Mouse (Mus musculus): ENCODE results near the gene Tram2.

Tram2 gene

DNA sequence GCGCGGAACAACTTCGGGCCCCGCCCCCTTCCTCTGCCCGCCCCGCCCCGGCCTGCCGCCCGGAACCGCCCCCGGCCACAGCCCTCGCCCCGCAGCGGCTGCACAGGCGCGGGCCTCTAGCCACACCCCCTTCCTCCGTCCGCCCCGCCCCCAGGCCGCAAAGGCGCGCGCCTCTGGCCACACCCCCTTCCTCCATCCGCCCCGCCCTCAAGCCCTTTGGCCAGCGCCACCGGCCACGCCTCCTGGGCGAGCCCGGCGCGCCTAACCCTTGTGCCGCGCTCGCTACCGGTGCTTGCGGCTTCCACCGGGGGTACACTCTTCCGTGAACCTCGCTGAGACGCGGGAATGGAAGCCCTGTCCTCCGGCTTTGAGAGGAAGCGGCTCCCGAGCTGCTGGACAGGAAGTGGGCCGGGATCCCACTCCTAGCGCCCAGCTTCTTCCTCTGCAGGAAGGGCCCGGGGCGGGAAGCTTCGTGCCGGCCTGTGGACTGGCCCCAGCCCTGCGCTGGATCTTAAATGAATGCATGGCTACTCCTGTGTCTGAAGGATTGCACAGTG, at the start of gene Tram2:
Gene Tram2 (minus strand): TSS at position 13 of the 557 bp plus-strand sequence.
- peak; percentile 99 for DNase-seq (ENCODE audit: low spot score)

DNA sequence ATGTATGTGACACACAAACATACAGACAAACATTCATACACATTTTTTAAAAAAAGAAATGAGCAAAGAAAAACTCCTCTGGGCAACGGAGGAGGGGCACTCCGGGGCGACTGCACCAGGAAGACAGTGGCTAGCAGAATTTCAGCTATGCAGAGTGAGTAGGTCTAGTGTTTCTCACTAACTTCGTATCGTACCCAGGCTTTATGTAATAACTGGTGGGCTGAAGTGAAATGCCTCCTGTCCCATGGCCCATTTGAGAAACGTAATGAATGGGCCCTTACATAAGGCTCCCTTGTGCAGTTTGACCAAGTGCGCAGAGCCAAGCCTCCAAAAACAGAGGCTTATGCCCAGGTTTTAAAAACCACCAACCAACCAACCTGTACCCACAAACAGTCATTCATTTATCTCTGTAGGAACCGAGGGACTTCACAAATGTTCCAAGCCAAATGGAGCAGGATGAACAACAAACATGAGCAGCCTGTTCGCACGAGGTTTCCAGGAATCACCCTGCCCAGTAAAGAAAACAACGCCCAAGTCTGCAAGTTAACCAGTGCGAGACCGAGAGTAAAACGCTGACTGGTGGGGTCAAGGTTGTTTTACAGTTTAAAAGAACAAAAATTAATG, 45.8 kb upstream of the Tram2 start:
- no peak for DNase-seq (ENCODE audit: low spot score)

DNA sequence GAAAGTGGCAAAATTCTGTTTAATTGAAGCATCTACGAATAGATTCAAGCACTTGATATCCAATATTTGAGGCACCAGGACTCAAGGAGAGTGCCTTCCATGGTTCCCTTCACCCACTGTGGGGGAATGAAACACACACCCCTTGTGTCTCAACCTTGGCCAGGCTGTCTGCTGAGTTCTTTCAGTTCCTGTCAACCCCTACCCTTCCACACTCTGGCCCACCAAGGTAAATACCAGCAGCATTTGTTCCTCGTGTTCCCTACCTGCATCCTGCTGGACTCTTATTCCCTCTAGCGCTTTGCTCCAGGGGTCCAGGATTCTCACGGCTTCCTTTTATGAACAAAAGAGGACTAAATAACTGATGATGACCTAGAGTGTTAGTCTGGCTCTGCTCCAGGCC, 24.8 kb upstream of the Tram2 start:
- no peak for DNase-seq (ENCODE audit: low spot score)

DNA sequence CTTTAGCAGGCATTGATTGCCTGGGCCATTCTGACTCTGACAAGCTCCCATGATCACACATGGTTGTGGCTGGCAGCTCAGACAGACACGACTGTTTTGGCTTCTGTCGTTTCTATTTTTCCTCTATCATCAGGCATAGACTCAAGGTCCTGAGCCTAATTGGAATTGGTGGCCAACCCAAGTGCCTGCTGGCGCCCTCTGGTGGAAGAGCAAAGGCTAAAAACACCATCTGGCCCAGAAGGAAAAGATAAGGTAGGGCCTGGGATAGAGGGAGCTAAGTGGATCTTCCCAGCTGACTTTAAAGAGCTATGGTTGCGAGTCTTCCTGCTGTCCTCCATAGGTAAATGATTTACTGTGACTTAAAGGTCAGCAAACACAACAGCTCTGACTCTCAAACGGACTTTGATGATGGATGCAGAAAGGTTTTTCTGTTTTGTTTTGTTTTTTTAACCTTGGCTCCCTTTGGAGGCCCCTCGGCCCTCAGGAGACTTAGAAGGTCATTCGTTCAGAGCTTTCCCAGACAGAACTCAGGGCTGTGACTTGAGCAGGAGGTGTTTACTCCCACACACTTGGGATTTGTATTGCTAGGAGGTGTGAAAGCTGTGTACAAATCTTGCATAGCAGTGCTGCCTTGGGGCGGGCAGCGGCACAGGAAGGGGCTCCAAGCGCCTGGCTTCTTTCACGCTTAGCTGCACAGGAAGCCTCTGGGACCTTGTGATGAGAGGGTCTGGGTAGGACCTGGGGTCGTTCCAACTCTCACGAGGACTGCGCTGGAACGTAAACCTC, 22.4 kb upstream of the Tram2 start:
- DNase-seq (ENCODE audit: low spot score) = peak; percentile 74

DNA sequence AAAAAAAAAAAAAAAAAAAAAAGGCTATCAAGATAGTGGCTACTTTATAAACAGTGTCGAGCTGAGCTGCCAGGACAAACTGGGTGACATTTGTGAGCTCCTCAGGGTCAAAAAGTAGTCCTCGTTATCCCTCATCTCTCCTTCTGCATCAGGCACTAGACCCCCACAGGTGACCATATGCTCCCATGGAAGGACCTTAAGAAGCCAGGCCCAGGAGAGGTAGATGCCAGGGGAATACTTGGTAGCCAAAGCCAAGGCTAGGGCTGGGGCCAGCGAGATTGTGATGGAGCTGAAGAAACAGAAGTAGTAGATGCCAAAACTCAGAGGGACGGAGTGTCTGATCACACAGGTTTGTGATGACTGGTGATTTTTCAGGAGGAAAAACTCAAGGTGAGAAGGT, 21.7 kb upstream of the Tram2 start:
- DNase-seq (ENCODE audit: low spot score) = no peak

DNA sequence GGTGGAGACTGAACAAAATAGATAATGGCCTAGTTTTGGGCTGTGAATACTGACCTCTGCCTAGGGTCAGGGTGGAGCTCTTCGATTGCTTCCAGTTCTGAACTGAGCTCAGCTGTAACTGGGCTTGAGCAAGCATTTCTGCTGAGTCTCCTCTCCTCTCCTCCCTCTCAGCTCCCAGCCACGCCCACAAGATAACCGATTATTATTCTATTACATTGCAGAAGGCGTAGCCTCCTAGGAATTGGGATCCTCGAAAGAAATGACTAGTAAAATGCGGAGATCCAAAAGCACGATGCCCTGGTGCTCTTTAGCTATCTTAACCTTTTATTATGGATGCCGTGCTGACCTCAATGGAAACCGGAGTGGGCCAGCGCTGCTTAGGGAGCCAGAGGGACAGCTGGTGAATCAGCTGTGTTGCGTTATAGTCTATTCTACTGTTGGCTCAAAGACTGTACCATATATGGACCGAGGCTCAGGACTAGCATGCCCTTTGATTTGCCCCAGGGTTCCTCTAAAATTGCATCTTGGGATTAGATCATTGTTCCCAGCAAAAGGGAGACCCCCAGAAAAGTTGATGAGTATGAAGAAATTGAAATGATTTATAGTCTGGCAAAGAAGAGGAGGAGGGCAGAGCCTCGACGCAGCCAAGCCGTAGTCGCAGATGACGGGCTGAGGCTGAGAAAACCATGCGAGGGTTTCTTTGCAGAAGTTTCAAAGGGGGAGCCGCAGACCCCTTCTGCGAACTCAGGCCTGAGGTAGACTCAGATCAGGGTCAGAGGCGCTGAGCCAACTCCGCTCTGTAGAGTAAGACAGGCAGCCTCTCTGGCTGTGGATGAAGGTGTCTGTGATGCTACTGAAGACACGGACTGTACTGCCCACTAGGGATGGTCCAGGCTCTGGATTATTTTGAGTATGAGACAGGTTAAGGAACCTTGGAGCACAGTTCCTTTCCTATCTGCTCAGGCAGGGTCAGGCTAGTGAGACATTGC, 18.3 kb upstream of the Tram2 start:
- DNase-seq (ENCODE audit: low spot score) = peak; percentile 51

DNA sequence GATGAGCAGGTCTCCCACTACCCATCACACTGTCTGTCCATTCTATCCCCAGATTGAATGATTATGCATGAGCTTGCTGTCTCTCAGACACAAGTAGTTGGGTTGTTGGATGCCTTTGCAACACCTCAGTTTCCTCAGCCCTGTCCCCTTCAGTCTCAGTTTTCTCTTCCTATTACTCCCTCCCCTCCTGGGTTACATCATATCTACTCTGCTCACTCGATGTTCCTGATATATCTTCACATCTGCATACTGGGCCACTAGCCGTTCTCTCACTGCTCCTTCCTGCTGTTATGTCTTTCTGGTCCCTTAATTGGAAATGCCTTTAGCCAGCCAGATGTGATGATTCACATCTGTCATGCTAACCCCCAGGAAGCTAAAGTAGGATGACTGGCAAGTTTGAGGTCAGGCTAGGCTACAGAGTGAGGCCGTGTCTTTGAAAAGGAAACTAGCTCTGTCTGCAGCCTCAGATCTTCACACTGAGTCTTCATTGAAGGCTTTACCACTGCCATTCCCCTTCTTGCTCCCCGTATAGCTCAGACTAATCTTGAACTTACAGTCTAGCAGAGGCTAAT, 15.7 kb upstream of the Tram2 start:
- DNase-seq (ENCODE audit: low spot score) = no peak

DNA sequence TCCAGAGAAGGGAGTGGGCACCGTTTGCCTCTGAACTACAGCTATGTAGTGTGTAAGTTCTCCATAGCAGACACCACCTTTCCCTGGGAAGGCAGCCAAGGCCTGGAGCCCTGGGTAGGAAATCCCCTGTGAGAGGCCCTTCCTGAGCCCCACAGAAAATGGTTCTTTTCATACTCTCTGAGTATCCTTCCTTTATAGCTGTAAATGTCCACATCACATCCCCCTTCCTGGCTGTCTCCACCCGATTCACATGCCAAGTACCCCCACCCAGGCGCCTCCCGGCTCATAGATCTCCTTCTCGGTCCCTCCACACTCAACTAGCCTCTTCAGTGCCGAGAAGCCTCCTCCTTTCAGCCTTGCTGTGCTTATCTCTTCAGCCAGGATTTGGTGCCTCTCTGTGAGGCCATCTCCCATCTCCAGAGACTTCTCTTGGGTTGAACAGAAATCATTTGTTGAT, 10.7 kb upstream of the Tram2 start:
- DNase-seq (ENCODE audit: low spot score) = no peak

DNA sequence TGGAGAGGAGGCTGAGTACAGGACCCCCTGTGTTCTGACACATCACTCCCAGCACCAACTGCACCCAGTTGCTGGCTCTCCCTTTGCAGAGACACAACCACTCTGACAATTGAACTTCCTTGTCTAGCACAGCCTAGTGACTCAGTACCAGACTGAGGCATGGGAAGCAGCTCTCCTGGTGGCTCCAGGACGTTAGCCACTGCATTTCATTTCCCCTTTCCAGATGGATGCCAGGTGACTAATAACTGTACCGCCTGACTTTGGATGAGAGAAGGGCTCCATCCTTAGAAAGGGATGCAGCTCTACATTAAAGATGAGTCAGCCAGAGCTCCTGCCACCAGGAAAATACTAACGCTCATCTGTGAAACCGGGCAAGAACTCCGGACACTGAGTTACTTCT, 7.3 kb upstream of the Tram2 start:
- DNase-seq (ENCODE audit: low spot score) = no peak

DNA sequence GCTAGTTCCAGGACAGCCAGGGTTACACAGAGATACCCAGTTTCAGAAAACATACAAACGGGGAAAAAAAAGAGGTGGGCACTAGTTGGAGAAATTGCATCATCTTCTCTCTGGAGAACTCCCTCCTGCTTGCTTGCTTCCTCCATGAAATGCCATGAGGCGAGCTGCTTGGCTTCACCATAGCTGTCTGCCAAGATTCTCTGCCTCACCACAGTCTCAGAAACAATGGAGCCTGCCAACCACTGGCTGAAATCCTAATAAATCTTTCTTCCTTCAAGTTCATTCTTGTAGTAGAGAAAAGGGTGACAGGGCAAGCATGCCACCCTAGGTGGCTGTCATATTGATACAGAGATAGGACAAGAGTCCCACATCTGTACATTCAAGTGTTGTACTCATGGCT, 5.6 kb upstream of the Tram2 start:
- DNase-seq (ENCODE audit: low spot score) = no peak

DNA sequence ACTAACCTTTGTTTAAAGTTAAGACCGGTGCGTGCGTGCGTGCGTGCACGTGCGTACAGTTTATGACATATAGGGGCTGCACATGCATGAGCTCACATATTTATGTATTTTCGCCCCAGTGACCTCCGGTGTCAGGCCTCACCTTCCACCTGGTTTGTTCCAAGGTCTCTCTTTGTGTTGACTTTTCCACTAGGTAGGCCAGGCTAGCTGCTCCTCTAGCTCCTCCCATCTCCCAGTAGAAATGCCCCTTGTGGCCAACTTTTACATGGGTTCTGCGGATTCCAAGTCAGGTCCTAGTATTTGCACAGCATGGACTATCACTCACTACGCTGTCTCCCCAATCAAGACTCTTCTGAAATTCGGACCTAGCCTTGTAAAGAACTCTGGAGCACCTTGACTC, 1.3 kb upstream of the Tram2 start:
- no peak for DNase-seq (ENCODE audit: low spot score)

DNA sequence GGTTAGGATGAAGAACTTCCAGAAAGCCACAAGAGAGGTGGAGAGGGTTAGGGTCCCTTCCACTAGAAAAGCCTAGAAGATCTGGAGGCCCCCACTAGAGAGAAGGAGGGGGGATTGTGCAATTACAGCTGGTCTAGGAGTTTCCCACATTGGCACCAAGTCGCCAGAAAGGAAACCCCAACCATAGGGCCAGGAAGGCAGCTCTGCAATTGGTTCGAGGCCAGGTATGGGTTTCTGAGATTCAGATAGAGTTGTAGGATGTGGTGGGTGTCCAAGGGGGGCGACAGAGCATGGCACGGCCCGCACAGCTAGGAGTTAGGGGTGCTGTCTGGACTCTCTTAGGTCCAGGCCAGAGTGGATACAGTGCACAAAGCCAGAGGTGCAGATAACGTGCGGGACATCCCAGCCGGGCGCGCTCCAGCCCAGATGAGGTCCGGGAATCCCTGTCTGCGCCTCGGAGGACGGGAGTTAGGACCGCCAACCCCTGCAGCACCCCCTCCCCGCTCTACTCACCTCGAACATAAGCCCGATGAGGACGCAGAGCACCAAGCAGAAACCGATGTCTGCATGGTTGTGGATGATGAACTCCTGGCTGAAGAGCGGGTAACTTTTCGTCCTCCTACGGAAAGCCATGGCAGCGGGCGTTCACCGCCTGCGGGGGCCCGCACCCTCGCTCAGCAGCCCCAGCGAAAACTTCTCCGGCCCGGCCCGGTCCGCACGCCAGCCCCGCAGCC, 381 bp downstream of the Tram2 start:
- peak; percentile 63 for DNase-seq (ENCODE audit: low spot score)

DNA sequence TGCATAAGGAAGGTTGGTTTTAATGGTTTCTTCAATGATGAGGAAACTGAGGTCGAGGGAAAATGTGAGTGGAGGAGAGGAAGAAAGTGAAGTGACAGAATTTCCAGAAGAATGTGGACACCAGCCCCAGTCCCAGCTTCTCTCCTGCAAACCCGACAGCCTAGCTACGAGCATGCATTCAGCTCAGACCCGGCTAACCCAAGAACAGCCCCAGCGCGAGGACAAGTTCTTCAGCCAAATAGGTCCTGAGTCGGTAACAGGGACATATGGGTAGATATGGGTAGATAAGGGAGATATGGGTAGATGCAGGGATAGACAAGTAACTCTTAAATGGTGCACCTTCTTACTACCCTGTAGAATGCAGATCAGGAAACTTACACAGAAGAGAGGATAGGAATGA, 1.4 kb downstream of the Tram2 start:
- DNase-seq (ENCODE audit: low spot score) = no peak

DNA sequence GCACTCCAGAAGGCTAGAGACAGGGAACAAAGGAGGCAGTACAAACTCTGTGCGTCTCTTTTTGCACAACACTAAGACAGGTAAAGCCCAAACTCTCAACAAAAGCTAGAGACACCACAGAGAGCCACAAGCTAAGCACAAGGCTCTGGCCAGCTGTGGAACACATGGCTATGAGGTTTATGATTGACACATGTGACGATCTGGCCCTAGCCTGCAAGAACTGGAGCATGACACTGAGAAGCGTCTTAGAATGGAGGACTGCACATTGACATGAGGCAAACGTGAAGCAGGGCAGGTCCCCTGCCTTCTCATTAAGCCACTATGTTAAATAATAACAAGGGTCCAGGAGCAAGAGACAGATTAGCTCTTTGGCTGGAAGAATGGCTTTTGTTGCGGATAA, 1.8 kb downstream of the Tram2 start:
- DNase-seq (ENCODE audit: low spot score) = no peak

DNA sequence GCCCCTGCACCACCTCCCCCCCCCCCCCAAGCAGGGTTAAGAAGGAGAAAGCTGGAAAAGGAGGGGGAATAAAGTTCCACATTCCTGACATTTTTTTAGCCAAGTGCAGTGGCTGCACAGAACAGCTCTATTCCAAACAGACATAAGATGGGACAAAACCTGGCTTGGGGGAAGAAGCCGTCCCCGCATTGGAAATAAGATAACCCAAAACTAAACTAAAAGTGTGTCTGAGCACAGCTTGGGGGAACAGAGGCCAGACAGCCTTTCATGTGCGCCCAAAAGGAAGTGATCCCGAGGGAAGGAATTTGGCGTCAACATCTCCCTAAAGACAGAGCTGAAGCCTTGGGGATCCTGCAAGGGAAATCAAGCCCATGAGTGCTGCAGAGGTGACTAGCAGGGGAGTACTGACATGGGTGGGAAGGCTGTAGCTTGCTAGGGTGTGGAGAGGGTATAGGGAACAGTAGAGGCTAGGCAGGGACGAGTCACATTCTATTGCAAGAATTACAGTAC, 3.0 kb downstream of the Tram2 start:
- DNase-seq (ENCODE audit: low spot score) = no peak

DNA sequence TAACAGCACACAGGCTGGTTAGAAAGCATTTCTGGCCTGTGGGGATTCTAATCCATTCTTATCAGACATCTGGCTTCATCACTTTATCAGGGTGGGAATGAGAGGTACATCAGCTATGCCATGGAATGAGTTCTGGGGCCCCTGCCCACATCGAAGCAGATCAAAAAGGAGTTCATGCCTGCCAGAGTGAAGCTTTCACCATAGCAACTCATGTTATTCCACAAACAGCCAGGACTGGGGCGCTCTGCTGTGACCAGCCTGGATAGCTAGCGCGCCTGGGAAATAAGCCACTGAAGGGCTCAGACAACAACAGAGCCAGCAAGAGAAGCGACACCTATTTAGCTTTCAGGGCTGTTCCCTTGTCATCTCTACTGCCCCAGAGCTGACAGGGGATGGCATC, 4.8 kb downstream of the Tram2 start:
- DNase-seq (ENCODE audit: low spot score) = no peak

DNA sequence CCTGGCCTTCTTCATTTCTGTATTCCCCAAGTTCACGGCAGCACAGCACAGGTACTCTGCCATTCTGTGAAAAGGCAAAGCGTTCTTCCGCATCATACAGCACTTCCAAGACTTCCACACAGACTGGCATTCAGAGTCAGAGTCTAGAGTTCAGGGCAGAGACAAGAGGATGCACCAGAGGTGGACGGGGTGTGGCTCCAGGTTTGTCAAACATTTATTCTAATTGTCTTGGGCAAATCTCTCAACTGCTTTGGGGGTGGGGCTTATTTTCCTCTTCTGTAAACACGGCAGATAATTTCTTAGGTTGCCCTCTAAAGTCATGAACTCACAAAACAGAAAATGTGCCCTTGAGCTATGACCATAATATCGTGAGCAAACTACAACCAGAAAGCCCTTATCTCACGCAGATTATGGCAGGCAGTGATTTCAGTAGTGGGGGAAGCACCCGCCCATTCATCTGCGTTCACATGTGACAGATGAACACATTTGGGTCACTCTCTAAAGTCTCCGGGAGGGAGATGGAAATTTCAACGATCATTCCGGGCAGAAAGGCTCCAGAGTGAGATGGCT, 6.1 kb downstream of the Tram2 start:
- no peak for DNase-seq (ENCODE audit: low spot score)

DNA sequence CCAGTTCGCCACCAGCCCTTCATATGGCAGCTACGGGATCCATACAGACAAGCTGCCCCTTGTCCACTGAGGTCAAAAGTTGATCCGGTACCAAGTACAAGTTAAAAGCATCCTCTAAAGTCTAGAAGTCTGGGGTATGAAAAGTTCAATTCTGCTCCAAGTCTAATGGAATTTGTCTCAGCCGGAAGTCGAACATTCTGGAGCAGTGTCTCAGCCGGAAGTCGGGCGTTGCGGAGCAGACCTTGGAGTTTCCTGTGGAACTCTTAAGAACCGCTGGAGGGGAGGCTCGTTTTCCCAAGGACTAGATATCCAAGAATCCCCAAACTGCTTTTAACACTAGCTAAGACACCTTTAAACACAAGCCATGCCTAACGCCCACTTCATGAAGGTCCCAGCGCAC, 8.4 kb downstream of the Tram2 start:
- no peak for DNase-seq (ENCODE audit: low spot score)

DNA sequence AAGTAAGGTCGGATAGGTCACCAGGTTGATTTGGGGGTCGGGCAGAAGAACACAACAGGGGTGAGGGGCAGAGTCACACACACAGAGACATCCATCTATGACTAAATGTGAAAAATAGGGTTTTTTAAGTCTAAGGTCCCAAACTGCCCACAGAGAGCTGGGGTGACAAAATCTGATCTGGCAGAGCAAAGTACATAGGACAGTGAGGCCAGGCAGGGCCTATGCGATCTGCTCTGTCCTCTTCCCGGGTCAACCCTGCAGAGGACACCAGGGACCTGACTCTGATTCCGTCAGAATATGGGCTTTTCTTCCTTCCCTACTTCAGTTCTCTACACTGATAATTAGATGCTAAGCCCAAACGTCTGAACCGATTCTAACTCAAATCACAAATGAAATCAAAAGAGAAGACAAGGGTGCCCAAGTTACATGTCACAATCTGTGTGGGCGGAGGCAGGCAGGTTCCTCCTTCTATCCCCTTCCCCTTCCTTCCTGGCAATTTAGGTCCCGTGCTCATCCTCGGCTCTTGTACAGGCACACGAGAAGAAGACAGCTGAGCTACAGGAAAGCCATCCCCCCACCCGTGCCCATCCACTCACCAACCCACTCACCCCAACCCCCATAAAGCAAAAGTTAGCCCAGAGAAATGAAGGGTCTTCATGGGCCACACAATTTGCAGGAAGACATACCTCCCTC, 9.1 kb downstream of the Tram2 start:
- no peak for DNase-seq (ENCODE audit: low spot score)

DNA sequence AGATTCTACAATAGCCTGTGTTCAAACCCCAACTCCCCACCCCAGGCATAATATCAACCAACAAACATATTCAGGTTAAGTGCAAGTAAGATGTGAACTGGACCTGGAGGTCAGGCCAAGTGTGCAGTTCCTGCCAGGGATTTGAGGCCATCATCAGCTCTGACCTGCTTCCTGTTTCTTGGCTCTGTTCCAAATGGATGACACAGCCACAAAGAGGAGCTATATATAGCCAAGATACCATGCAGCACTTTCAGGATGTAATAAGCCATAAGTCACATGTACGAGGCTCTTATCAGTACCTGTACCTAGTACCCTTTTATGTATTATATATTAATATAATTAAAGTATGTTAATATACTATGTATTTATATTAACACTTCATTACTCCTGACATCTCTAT, 10.5 kb downstream of the Tram2 start:
- DNase-seq (ENCODE audit: low spot score) = no peak
